Mouse (Mus musculus): Measurements from ENCODE around the gene Bcr. TPM values are rescaled to one million over a fixed set of nuclear protein-coding genes. Genes with fewer than 3 reads are reported as not detected.

The Bcr gene
- total and polyA plus RNA-seq, 3 experiments, result 7.3 to 10.0 (median 9.9) TPM

- Histone ChIP-seq H3K79me2 (replicated peaks; ENCODE audit: control insufficient read depth, insufficient read depth, low read length) (no peaks in the 10 kb centered on the region; the same call in 1 of the 2 replicates), H3K4me3 (no peak overlapping the region), H3K4me1 (ENCODE audit: control insufficient read depth, insufficient read depth, low read length) (peaks cover 23% of the 10 kb centered on the region), H3K9ac (ENCODE audit: low read depth, low read length) (no peak overlapping the region), H3K27me3 (ENCODE audit: control insufficient read depth, insufficient read depth, low read length) (no peaks in the 10 kb centered on the region), H3K36me3 (ENCODE audit: control insufficient read depth, insufficient read depth, low read length) (no peaks in the 10 kb centered on the region), H3K27ac (no peak overlapping the region)
- DNase-seq, result peak in 1 of 2 experiments; percentile 34
- TF ChIP-seq EP300 (IDR thresholded peaks at IDR 0.05; ENCODE audit: insufficient read depth, low read depth, low read length) (no peak), POLR2A (IDR thresholded peaks at IDR 0.05; ENCODE audit: insufficient read depth, low read depth, low read length) (no peak), CTCF (IDR thresholded peaks at IDR 0.05) (no peak)
- intact Hi-C loops (cut with DNase I), result no loop called here
- WGBS, result 69% methylated on average over 7 of the region's 7 CpGs
These were observed 39.9 kb downstream of the Bcr start for GRCm38 (mm10) chr10:75100298-75100697.

- H3K4me1 ChIP-seq (ENCODE audit: control insufficient read depth, insufficient read depth, low read length), result peaks cover 25% of the 10 kb centered on the region
- no peaks in the 10 kb centered on the region for H3K27me3 ChIP-seq (ENCODE audit: control insufficient read depth, insufficient read depth, low read length)
- intact Hi-C loops (cut with DNase I), result no loop called here
- no peak for DNase-seq
- no peak overlapping the region for H3K4me3 ChIP-seq
- peak overlapping the region; percentile 76 for H3K27ac ChIP-seq
- TF ChIP-seq CTCF (IDR thresholded peaks at IDR 0.05) (no peak), EP300 (IDR thresholded peaks at IDR 0.05; ENCODE audit: insufficient read depth, low read depth, low read length) (no peak), POLR2A (IDR thresholded peaks at IDR 0.05; ENCODE audit: insufficient read depth, low read depth, low read length) (no peak)
- no peak overlapping the region for H3K9ac ChIP-seq (ENCODE audit: low read depth, low read length)
- 61% methylated on average over 2 of the region's 2 CpGs for WGBS
- no peaks in the 10 kb centered on the region for H3K36me3 ChIP-seq (ENCODE audit: control insufficient read depth, insufficient read depth, low read length)
- no peaks in the 10 kb centered on the region; the same call in 1 of the 2 replicates for H3K79me2 ChIP-seq (replicated peaks; ENCODE audit: control insufficient read depth, insufficient read depth, low read length)
These were observed 43.1 kb downstream of the Bcr start for GRCm38 (mm10) chr10:75103502-75103901.

DNA sequence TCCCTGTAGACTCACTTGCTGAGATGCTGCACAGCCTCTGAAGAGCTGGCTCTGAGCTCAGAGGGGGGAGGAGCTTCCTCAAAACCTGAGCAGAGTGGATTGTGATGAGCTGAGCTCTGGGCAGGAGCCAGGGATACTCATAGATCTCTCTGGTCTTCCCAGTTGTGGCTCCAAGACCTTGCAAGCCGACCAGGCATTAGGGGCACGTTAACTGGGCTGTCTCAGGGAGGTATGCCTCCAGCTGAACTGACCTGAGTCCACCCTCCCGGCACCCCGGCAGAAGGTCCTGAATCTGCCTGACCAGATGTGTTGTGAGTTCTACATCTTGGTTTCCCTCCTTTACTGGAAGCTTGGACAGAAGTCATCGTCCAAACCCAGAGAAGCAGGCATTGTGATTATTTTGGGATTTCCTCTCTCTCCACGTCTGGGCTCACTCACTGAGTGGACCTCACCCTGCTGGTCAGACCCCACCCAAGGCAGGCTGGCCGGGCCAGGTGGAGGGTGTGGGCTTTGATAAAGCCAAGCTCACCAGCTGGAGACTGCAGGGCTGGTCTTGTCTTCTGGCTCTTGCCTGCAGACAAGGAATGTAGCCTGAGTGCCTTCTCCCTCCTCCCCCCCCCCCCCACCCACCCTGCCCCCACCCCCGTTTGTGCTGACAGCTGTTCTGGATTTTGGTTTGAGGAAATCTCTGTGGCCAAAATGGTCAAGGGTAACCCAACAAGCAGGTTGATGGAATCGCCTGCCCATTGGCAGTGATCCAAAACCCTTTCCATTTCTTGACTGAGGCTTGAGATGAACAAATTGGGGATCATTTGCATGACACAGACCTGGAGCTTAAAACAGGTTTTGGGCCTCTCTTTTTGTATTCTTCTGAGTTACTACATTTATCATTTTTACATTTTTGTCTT lies 44.1 kb downstream of the Bcr start:
- Histone ChIP-seq H3K4me1 (ENCODE audit: control insufficient read depth, insufficient read depth, low read length) (peaks cover 25% of the 10 kb centered on the region), H3K9ac (ENCODE audit: low read depth, low read length) (no peak overlapping the region), H3K4me3 (no peak overlapping the region), H3K27ac (peak overlapping the region; percentile 76), H3K27me3 (ENCODE audit: control insufficient read depth, insufficient read depth, low read length) (no peaks in the 10 kb centered on the region), H3K36me3 (ENCODE audit: control insufficient read depth, insufficient read depth, low read length) (no peaks in the 10 kb centered on the region), H3K79me2 (replicated peaks; ENCODE audit: control insufficient read depth, insufficient read depth, low read length) (no peaks in the 10 kb centered on the region; the same call in 1 of the 2 replicates)
- 21% methylated on average over 9 of the region's 9 CpGs for WGBS
- intact Hi-C loops (cut with DNase I), result loop anchor here (2.0 to 5.0 kb wide), 2 partner anchors 44 to 48 kb away; partner anchors contain the start of gene Bcr
- peak; percentile 73 to 84 for DNase-seq
- TF ChIP-seq POLR2A (IDR thresholded peaks at IDR 0.05; ENCODE audit: insufficient read depth, low read depth, low read length) (peak; percentile 43; the same call in 1 of the 2 replicates), EP300 (IDR thresholded peaks at IDR 0.05; ENCODE audit: insufficient read depth, low read depth, low read length) (peak; percentile 61; the same call in 1 of the 2 replicates), CTCF (IDR thresholded peaks at IDR 0.05) (peak; percentile 26; the same call in 1 of the 2 replicates)

- Histone ChIP-seq H3K4me1 (ENCODE audit: control insufficient read depth, insufficient read depth, low read length) (peaks cover 25% of the 10 kb centered on the region), H3K4me3 (no peak overlapping the region)
- intact Hi-C loops (cut with DNase I), result loop anchor here (2.0 to 5.0 kb wide), 2 partner anchors 44 to 47 kb away; partner anchors contain the start of gene Bcr
These were observed 44.7 kb downstream of the Bcr start for GRCm38 (mm10) chr10:75105099-75105461.

GRCm38 (mm10) chr10:75105687-75106086 lies 45.3 kb downstream of the Bcr start:
- no peaks in the 10 kb centered on the region for H3K27me3 ChIP-seq (ENCODE audit: control insufficient read depth, insufficient read depth, low read length)
- DNase-seq, result no peak
- TF ChIP-seq EP300 (IDR thresholded peaks at IDR 0.05; ENCODE audit: insufficient read depth, low read depth, low read length) (no peak), CTCF (IDR thresholded peaks at IDR 0.05) (no peak), POLR2A (IDR thresholded peaks at IDR 0.05; ENCODE audit: insufficient read depth, low read depth, low read length) (no peak)
- H3K4me3 ChIP-seq, result no peak overlapping the region
- WGBS, result 75% methylated on average over 5 of the region's 5 CpGs
- intact Hi-C loops (cut with DNase I), result loop anchor here (2.0 to 5.0 kb wide), 2 partner anchors 45 to 47 kb away; partner anchors contain the start of gene Bcr
- peak overlapping the region; percentile 57 for H3K27ac ChIP-seq
- H3K4me1 ChIP-seq (ENCODE audit: control insufficient read depth, insufficient read depth, low read length), result peaks cover 25% of the 10 kb centered on the region
- H3K79me2 ChIP-seq (replicated peaks; ENCODE audit: control insufficient read depth, insufficient read depth, low read length), result peaks cover 2% of the 10 kb centered on the region; the same call in 1 of the 2 replicates
- no peaks in the 10 kb centered on the region for H3K36me3 ChIP-seq (ENCODE audit: control insufficient read depth, insufficient read depth, low read length)
- H3K9ac ChIP-seq (ENCODE audit: low read depth, low read length), result no peak overlapping the region

More at GRCm38 (mm10) chr10:75105099-75105461, 44.7 kb downstream of the Bcr start:
- WGBS, result 46% methylated on average over 4 of the region's 4 CpGs
- Histone ChIP-seq H3K79me2 (replicated peaks; ENCODE audit: control insufficient read depth, insufficient read depth, low read length) (peaks cover 2% of the 10 kb centered on the region; the same call in 1 of the 2 replicates), H3K27me3 (ENCODE audit: control insufficient read depth, insufficient read depth, low read length) (no peaks in the 10 kb centered on the region), H3K9ac (ENCODE audit: low read depth, low read length) (no peak overlapping the region), H3K36me3 (ENCODE audit: control insufficient read depth, insufficient read depth, low read length) (no peaks in the 10 kb centered on the region), H3K27ac (peak overlapping the region; percentile 57)
- DNase-seq, result peak; percentile 57 to 70
- TF ChIP-seq EP300 (IDR thresholded peaks at IDR 0.05; ENCODE audit: insufficient read depth, low read depth, low read length) (no peak), CTCF (IDR thresholded peaks at IDR 0.05) (no peak)
